Mouse (Mus musculus): ENCODE measurements around the gene Ppargc1a.

The Ppargc1a gene

GRCm38 (mm10) chr5:51504654-51505053, 62.9 kb downstream of the Ppargc1a start:
- no peak for DNase-seq (ENCODE audit: low read depth, low spot score)

- no peak for DNase-seq (ENCODE audit: low read depth, low spot score)
These were observed 69.5 kb downstream of the Ppargc1a start for GRCm38 (mm10) chr5:51497910-51498517.

- DNase-seq (ENCODE audit: low read depth, low spot score), result no peak
These were observed 72.1 kb downstream of the Ppargc1a start for GRCm38 (mm10) chr5:51495446-51495845.

GRCm38 (mm10) chr5:51494358-51494876, 73.1 kb downstream of the Ppargc1a start:
- no peak for DNase-seq (ENCODE audit: low read depth, low spot score)

GRCm38 (mm10) chr5:51483768-51484167, 83.8 kb downstream of the Ppargc1a start:
- no peak for DNase-seq (ENCODE audit: low read depth, low spot score)

- DNase-seq (ENCODE audit: low read depth, low spot score), result no peak
These were observed 87.7 kb downstream of the Ppargc1a start for GRCm38 (mm10) chr5:51479859-51480258.

GRCm38 (mm10) chr5:51479456-51479855, 88.1 kb downstream of the Ppargc1a start:
- no peak for DNase-seq (ENCODE audit: low read depth, low spot score)

- no peak for DNase-seq (ENCODE audit: low read depth, low spot score)
These were observed 89.1 kb downstream of the Ppargc1a start for GRCm38 (mm10) chr5:51478319-51478994.

- DNase-seq (ENCODE audit: low read depth, low spot score), result no peak
These were observed 90.4 kb downstream of the Ppargc1a start for GRCm38 (mm10) chr5:51477140-51477539.

- no peak for DNase-seq (ENCODE audit: low read depth, low spot score)
These were observed 92.4 kb downstream of the Ppargc1a start for GRCm38 (mm10) chr5:51475034-51475541.

GRCm38 (mm10) chr5:51471614-51472013, 95.9 kb downstream of the Ppargc1a start:
- no peak for DNase-seq (ENCODE audit: low read depth, low spot score)

- no peak for DNase-seq (ENCODE audit: low read depth, low spot score)
These were observed 101.5 kb downstream of the Ppargc1a start for GRCm38 (mm10) chr5:51466036-51466435.

GRCm38 (mm10) chr5:51452033-51452432, 115.5 kb downstream of the Ppargc1a start:
- no peak for DNase-seq (ENCODE audit: low read depth, low spot score)

GRCm38 (mm10) chr5:51447631-51448030, 119.9 kb downstream of the Ppargc1a start:
- no peak for DNase-seq (ENCODE audit: low read depth, low spot score)

GRCm38 (mm10) chr5:51446299-51447090, 121.0 kb downstream of the Ppargc1a start:
- no peak for DNase-seq (ENCODE audit: low read depth, low spot score)

GRCm38 (mm10) chr5:51445726-51446125, 121.8 kb downstream of the Ppargc1a start:
- no peak for DNase-seq (ENCODE audit: low read depth, low spot score)

- no peak for DNase-seq (ENCODE audit: low read depth, low spot score)
These were observed 127.8 kb downstream of the Ppargc1a start for GRCm38 (mm10) chr5:51439773-51440172.

GRCm38 (mm10) chr5:51433905-51434304, 133.6 kb downstream of the Ppargc1a start:
- no peak for DNase-seq (ENCODE audit: low read depth, low spot score)

- no peak for DNase-seq (ENCODE audit: low read depth, low spot score)
These were observed 135.0 kb downstream of the Ppargc1a start for GRCm38 (mm10) chr5:51432532-51432931.

- no peak for DNase-seq (ENCODE audit: low read depth, low spot score)
These were observed 135.5 kb downstream of the Ppargc1a start for GRCm38 (mm10) chr5:51432031-51432430.

GRCm38 (mm10) chr5:51426406-51426805, 141.1 kb downstream of the Ppargc1a start:
- no peak for DNase-seq (ENCODE audit: low read depth, low spot score)

- DNase-seq (ENCODE audit: low read depth, low spot score), result no peak
These were observed 151.1 kb downstream of the Ppargc1a start for GRCm38 (mm10) chr5:51416377-51416776.

All from CD4-positive helper T cell, adult 2 months (primary cell).